Mouse (Mus musculus) gastrocnemius, postnatal 10 days (tissue): ENCODE results near the gene Frmd4a. TPM values are rescaled to one million over a fixed set of nuclear protein-coding genes. Genes with fewer than 3 reads are reported as not detected.
"Not testable (repeated sequence)": the region's sequence is repeated elsewhere in the genome, so short reads cannot be mapped to it uniquely, and the experiment has no call there.

Experiments used
- DNase-seq: peaks from one replicate; pipeline ENCODE4 v3.0.0; 2021; ENCODE audit warnings: mixed read lengths
- total RNA-seq, 2 experiments: library from RNA; stranded (reverse); gene quantifications; 2 replicates each; pipeline ENCODE4 v1.2.3; 2021

Gene Frmd4a
- total RNA-seq, 2 experiments from 2014 or later: 22.1 to 28.3 TPM

DNA sequence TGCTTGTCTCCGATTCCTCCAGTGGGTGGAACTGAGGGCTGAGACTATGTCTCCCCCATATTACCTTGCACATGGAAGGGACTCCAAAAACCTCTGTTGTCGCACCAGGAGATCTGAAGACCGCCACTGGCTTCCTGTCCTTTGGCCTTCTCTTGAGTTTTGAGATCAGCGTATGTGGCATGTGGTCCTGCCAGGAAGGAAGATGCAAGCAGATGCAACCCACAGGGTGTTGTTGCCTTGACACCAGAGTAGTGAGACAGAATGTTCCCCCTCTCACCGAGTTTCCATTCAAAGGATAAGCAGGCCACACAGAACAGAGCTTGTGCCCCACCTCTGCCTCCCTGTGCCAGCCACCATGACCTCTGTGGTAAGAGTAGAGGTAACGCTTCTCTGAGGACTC lies 563.1 kb downstream of the Frmd4a start:
- no peak for DNase-seq

DNA sequence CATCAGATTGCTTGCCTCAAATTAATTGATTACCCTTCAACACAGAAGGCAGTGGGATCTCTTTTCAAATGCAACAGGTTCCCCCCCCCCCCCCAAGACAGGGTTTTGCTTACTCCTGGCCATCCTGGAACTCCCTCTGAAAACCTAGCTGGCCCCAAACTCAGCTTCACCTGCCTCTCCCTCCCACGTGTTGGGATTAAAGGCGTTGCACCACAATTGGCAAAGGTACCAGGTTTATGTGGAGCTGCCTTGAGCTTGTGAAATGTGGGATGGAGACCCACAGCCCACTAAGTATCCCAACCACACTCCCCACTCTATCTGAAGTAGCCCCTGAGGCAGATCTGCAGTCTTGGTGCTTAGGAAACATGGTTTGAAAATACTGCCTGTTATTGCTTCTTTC lies 565.4 kb downstream of the Frmd4a start:
- DNase-seq: no peak

- DNase-seq: no peak
Observed at GRCm38 (mm10) chr2:4584252-4584651, 566.7 kb downstream of the Frmd4a start.

DNA sequence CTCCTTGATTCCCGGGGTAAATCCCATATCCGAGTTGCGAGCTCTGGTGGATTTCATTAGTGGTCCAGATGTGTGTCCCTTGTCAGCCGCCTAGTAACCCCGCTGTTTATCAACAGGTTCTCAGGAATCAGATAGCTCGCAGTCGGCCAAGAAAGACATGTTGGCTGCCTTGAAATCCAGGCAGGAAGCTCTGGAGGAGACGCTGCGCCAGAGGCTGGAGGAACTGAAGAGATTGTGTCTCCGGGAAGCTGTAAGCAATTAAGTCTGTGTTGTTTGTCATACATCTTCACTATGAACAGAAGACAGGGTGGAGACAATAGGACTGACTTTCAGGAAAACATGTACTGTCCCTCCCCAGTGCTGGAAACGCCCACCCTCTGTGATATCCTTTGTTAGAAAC lies 568.7 kb downstream of the Frmd4a start:
- DNase-seq: no peak

GRCm38 (mm10) chr2:4587685-4588409 lies 570.3 kb downstream of the Frmd4a start:
- no peak for DNase-seq

DNA sequence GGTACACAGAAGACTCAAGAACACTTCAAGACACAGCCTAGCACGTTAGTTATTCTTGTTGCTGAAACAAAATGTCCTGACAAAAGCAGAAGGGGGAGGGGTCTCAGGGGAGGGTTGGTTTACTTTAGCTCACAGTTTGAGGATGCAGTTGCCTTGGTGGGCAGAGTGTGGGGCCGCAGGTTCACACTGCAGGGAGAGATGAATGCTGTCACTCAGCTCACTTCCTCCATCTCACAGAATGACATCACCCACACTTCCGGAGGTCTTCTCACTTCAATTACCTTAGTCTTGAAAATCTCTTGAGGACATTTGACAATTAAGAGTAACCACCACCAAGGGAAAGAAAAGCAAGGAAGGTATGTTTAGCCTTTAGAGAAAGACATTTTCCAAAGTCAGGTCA lies 574.1 kb downstream of the Frmd4a start:
- no peak for DNase-seq

DNA sequence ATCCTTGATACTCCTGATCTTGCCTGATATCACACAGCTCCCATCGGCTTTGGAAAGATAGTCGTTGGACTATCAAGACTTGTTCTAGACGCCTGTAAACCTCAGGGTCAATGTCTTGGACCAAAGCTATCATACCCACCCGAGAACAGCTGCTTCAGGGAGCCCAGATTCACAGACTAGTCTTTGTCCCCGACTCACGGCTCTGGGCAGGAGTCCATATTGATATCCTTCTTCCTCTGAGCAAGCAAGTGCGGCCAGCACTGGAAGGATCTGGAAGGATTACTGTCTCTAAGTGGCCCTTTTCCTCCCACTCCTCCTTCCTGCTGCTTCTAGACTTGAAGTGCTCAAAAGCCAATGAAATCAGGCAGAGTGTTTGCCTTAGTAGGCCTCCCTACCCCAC lies 575.1 kb downstream of the Frmd4a start:
- no peak for DNase-seq

DNA sequence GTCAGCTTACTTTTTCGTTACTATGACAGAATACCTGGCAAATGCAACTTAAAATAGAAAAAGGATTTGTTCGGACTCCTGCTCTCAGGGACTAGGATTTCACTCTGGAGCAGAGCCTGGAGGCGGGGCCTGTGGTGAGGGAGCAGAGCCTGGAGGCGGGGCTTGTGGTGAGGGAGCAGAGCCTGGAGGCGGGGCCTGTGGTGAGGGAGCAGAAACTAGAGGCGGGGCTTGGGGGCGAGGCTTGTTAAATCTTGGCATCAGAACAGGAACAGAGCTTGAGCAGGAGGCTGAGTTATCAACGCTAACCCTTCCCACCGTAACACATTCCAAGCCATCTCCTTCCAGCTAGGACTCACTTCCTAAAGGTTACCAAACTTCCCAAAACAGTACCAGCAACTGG lies 575.9 kb downstream of the Frmd4a start:
- peak; percentile 72 for DNase-seq

DNA sequence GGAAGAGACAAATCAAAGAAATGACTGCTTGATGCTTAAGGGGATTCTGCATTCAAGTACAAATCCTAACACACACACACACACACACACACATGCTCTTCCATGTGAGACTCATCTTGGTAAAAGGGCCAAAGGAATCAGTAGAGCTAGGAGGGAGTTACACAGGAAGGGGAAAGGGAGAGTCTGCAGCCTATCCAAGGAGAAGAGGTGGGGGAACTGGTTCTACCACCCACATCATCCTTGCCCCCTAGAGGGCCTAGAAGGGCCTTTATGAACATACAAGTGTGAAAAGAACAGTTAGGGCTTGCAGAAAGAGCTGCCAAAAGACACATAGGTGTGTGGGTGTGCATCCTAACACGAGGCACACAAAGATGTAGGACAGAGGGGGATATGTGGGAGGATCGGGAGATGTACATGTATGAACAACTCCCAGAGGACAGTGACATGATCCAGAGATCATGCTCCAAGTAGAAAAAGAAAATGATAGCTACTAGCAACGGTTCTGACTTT lies 576.4 kb downstream of the Frmd4a start:
- DNase-seq: no peak

- no peak for DNase-seq
Observed at GRCm38 (mm10) chr2:4596992-4597391, 579.5 kb downstream of the Frmd4a start.

- peak; percentile 67 for DNase-seq
Observed at GRCm38 (mm10) chr2:4601034-4601890, 583.7 kb downstream of the Frmd4a start.

DNA sequence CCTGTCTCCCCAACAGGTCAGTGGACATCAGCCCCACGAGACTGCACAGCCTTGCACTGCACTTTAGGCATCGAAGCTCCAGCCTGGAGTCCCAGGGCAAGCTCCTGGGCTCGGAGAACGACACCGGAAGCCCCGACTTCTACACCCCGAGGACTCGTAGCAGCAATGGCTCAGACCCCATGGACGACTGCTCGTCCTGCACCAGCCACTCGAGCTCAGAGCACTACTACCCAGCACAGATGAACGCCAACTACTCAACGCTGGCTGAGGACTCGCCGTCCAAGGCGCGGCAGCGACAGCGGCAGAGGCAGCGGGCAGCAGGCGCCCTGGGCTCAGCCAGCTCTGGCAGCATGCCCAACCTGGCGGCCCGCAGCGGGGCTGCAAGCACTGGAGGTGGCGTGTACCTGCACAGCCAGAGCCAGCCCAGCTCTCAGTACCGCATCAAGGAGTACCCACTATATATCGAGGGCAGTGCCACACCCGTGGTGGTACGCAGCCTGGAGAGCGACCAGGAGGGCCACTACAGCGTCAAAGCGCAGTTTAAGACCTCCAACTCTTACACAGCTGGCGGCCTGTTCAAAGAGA lies 585.9 kb downstream of the Frmd4a start:
- no peak for DNase-seq

DNA sequence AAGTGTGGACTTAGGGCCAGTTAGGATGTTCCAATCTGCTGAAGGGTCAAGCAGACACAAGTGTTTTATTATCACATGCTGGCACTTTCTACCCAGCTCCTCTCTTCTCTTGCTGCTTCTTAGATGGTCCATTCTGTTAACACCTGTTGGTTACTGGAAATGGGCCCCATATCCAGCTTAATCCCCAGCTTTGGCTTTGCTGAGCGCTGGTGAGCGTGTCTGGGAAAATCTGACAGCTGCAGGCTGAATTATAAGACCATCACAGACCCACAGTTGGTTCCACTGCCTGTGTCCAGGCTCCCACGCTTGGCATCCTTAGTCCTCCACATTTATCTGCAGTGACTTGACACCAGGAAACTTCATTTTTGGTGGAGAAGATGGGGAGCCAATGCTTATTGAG lies 589.0 kb downstream of the Frmd4a start:
- no peak for DNase-seq

DNA sequence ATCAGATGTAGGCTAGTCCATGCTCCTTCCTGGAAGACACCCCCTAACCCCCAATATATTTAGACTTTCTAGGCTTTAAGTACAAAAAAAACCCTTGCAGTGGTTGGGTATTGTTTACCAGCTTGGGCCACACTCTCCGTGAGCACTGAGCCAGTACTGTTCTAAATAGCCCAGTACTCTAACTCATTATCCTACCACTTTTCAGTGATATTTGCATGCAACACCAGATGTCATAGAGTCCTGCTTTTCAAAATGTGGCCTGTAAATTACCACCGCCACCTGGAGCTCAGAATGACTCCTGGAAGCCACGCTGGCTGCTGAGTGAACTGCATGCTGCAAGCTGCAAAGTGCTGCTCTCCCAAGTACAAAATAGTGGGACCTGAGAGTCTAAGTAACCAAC lies 590.7 kb downstream of the Frmd4a start:
- no peak for DNase-seq

- DNase-seq: no peak
Observed at GRCm38 (mm10) chr2:4609433-4609832, 591.9 kb downstream of the Frmd4a start.

DNA sequence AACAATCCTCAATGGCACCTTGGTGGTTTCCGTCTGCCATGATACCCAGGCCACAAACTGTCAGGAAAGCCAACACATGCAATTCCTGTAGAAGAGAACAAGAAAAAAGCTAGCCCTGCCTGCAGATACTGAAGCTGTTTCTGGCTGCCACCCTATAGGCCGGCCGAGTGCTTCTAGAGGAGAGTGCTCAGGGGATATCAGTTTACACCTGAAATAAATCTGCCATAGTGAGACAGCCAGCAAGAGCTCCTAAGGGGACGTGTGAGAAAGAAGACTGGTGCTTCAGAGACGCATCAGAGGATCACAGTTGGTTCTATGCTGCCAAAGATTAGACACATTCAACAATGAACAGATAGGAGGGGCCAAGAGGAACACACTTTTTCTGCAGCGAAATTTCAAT lies 593.8 kb downstream of the Frmd4a start:
- no peak for DNase-seq

GRCm38 (mm10) chr2:4611704-4612103 lies 594.2 kb downstream of the Frmd4a start:
- no peak for DNase-seq

DNA sequence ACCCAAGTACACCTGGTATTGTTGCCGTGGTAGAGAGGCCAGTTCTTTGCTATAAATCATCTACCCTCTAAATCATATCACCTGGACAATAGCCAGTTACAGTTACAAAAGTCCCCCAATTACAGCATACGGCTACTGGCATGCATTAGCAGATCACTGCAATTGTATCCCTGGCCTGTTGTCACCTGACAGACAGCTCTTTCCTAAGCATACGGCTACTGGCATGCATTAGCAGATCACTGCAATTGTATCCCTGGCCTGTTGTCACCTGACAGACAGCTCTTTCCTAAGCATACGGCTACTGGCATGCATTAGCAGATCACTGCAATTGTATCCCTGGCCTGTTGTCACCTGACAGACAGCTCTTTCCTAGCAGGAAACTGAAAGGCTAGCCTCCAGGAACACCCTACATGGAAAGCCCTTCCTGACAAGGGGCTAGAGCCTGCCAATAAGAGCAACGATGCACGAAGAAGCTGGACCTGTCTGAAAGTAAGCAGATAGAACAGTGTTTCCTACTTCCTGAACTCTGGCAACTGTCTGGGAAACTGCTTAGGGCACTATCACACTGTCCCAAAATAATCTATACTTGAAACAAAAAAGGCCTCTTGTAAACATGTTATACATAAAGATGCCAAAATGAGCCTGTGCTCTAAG lies 596.9 kb downstream of the Frmd4a start:
- DNase-seq: not testable (repeated sequence)

- no peak for DNase-seq
Observed at GRCm38 (mm10) chr2:4615014-4615546, 597.6 kb downstream of the Frmd4a start.

- DNase-seq: no peak
Observed at GRCm38 (mm10) chr2:4616995-4617394, 599.5 kb downstream of the Frmd4a start.

DNA sequence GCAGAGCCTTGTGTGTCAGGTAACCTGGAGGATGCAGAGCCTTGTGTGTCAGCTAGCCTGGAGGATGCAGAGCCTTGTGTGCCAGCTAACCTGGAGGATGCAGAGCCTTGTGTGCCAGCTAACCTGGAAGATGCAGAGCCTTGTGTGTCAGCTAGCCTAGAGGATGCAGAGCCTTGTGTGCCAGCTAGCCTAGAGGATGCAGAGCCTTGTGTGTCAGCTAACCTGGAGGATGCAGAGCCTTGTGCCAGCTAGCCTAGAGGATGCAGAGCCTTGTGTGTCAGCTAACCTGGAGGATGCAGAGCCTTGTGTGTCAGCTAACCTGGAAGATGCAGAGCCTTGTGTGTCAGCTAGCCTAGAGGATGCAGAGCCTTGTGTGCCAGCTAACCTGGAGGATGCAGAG lies 601.6 kb downstream of the Frmd4a start:
- DNase-seq: not testable (repeated sequence)

DNA sequence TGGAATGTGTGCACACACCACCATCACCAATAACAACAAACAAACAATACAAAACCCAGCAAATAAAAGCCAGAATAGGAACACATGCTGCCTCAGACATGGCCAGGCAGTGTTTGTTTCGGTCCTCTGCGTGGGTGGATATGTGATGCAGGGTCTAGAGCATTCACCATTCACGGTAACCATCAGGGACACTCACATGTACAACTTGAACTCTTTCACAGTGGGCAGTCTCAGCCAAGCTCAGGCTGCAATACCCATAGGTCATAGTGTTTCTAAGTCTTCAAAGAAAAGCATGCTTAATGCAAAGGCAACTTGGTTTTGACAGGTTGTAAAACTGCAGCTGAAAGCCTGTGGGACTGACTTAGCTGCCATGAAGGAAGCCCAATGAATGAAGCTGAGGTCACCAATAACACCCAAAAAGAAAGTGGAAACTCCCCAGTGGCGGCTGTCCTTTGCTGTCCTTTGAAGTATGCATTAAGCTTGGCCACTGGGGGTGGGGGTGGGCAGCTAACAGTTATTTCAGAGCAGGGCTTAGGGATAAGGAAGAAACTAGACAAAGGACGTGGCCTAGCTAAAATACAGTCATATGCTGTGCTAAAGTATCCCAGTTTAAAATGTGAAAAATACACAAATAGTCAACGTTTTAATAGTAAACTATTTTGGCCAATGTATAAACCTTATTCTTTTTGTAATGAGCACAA lies 602.5 kb downstream of the Frmd4a start:
- no peak for DNase-seq
